Mouse (Mus musculus) lung, postnatal 0 days (tissue): ENCODE data around the gene Frmd6.

Experiments
- CTCF ChIP-seq: IDR thresholded peaks from 2 replicates; pipeline ENCODE4 v1.5.1; 2016; ENCODE audit warnings: antibody characterized with exemption, mild to moderate bottlenecking
- EP300 ChIP-seq: IDR thresholded peaks from 2 replicates; pipeline ENCODE4 v1.6.1; 2016; ENCODE audit warnings: antibody characterized with exemption, mild to moderate bottlenecking, control low read depth

GRCm38 (mm10) chr12:70777466-70777865 lies 47.8 kb upstream of the Frmd6 start:
- TF ChIP-seq CTCF (no peak), EP300 (no peak)
